Mouse (Mus musculus) bone marrow macrophage, adult 2 months (primary cell): ENCODE measurements at regions not wholly inside any gene's neighbourhood (a gene's known extent, or its start where the extent isn't known, plus 50 kb on each side); places are given as distances from the start of the nearest gene placed in this dataset.

Experiments used
- CTCF ChIP-seq: IDR thresholded peaks from 2 replicates; pipeline ENCODE4 v1.5.1; 2012; ENCODE audit warnings: low read depth, mild to moderate bottlenecking, low read length, moderate library complexity
- POLR2A ChIP-seq: IDR thresholded peaks from 2 replicates; pipeline ENCODE4 v1.6.1; 2012; ENCODE audit warnings: mild to moderate bottlenecking, low read depth, low read length, borderline replicate concordance

GRCm38 (mm10) chr17:48823921-48824320 is 108.3 kb upstream of the Lrfn2 start:
- TF ChIP-seq POLR2A (no peak), CTCF (no peak)
